In genomic region chr3:101469675-101470074, GRCm38 (mm10) we compare ENCODE assay signal across 26 mouse cellular contexts.
A peak's percentile ranks its signal among the peaks of the same experiment; 100 is the strongest.
DNase-seq lines count a peak whose midpoint lies in the region; ATAC-seq and TF ChIP-seq lines count a peak whose summit lies in the region.
"Had no signal": no experiment of that assay in that cellular context is flagged by ENCODE, and none has a peak within 500 bp of the region (broad histone marks: within the 10 kb centered on the region; RNA-seq: fewer than 3 reads in every experiment).

No protein-coding gene starts in this region.

- no peaks in the 10 kb centered on the region for H3K4me1 ChIP-seq in liver, embryonic 13.5 days (replicated peaks)

- no peak for TF ChIP-seq CTCF in left cerebral cortex, adult 2 months (IDR thresholded peaks at IDR 0.05)

- peak; percentile 34; the same call in 1 of the 2 replicates for ATAC-seq in liver, embryonic 13.5 days (ENCODE audit: low read depth)
- ATAC-seq in common myeloid progenitor, adult 5-6 weeks (replicated peaks; ENCODE audit: low read depth, poor library complexity, severe bottlenecking) = peak; percentile 63
- peak; percentile 39; the same call in 1 of the 2 replicates for ATAC-seq in megakaryocyte-erythroid progenitor cell, adult 5-6 weeks (replicated peaks; ENCODE audit: low FRiP score, low TSS enrichment, poor library complexity, severe bottlenecking)
- ATAC-seq in monocyte, adult 5-6 weeks (replicated peaks; ENCODE audit: insufficient number of reproducible peaks, low FRiP score, low TSS enrichment, poor library complexity, severe bottlenecking) = no peak
- ATAC-seq: activated CD4-positive, CD25-positive, alpha-beta regulatory T cell, adult 4 months; forebrain, embryonic 14.5 days; forebrain, embryonic 16.5 days; Patski had no signal

- no peak overlapping the region for H3K4me2 ChIP-seq in liver, embryonic 13.5 days
- H3K4me2 ChIP-seq: embryonic facial prominence, embryonic 13.5 days; embryonic facial prominence, embryonic 15.5 days; forebrain, embryonic 12.5 days had no signal

- H3K27me3 ChIP-seq in liver, embryonic 13.5 days = 0 out of 2 replicates have a peak, but pooled peaks cover 3% of the 10 kb centered on the region
- H3K27me3 ChIP-seq: embryonic facial prominence, embryonic 13.5 days; embryonic facial prominence, embryonic 15.5 days; forebrain, embryonic 12.5 days; Patski had no signal

- H3K4me3 ChIP-seq in liver, embryonic 13.5 days (replicated peaks) = no peak overlapping the region
- H3K4me3 ChIP-seq in left cerebral cortex, adult 2 months = no peak overlapping the region
- H3K4me3 ChIP-seq: embryonic facial prominence, embryonic 13.5 days; embryonic facial prominence, embryonic 15.5 days; erythroblast, embryonic 14.5 days; forebrain, embryonic 10.5 days; forebrain, embryonic 12.5 days had no signal

- 18% methylated on average over 9 of the region's 9 CpGs for WGBS in liver, embryonic 13.5 days (ENCODE audit: insufficient replicate concordance)

- no peak overlapping the region for H3K27ac ChIP-seq in liver, embryonic 13.5 days
- H3K27ac ChIP-seq in left cerebral cortex, adult 2 months = no peak overlapping the region
- H3K27ac ChIP-seq: embryonic facial prominence, embryonic 13.5 days; embryonic facial prominence, embryonic 15.5 days; forebrain, embryonic 10.5 days; forebrain, embryonic 12.5 days had no signal

- no peaks in the 10 kb centered on the region for H3K36me3 ChIP-seq in liver, embryonic 13.5 days
- H3K36me3 ChIP-seq: embryonic facial prominence, embryonic 13.5 days; embryonic facial prominence, embryonic 15.5 days; forebrain, embryonic 10.5 days; forebrain, embryonic 12.5 days had no signal

- H3K9ac ChIP-seq in liver, embryonic 13.5 days = no peak overlapping the region
- H3K9ac ChIP-seq: embryonic facial prominence, embryonic 13.5 days; embryonic facial prominence, embryonic 15.5 days; forebrain, embryonic 12.5 days had no signal

- intact Hi-C loops in left cerebral cortex, adult 2 months (cut with DNase I) = no loop called here

- no peaks in the 10 kb centered on the region for H3K9me3 ChIP-seq in liver, embryonic 13.5 days (replicated peaks)
- H3K9me3 ChIP-seq: embryonic facial prominence, embryonic 13.5 days; embryonic facial prominence, embryonic 15.5 days; forebrain, embryonic 10.5 days; forebrain, embryonic 12.5 days had no signal

- DNase-seq in liver, embryonic 13.5 days = no peak
- no peak for DNase-seq in liver
- peak; percentile 43 for DNase-seq in c-Kit-positive CD71-positive TER-119-negative erythroid progenitor cells, embryonic 14.5 days (ENCODE audit: low read depth)
- DNase-seq in gastrocnemius, postnatal 4 days (ENCODE audit: low spot score in 2 of 2) = no peak
- no peak for DNase-seq in left cerebral cortex, adult 2 months (ENCODE audit: extremely low spot score in 1 of 2, low spot score in 2 of 2)
- DNase-seq: adrenal gland, adult 8-10 months; adrenal gland, postnatal 14 days; adrenal gland, postnatal 36 days; cerebellum, adult 11-12 months; cerebellum, adult 2 months; cerebellum, adult 9-10 months; cerebellum, postnatal 10 days; cerebellum, postnatal 25 days; embryo, embryonic 11 days had no signal
